Mouse (Mus musculus): Measurements from ENCODE around the gene 9130213A22Rik.

DNA sequence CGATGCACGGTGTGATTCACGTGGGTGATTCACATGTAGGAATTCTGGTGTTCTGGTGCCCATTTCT, 3.3 kb upstream of the 9130213A22Rik start, which contains the start of gene Aloxe3:
- TF ChIP-seq CTCF (IDR thresholded peaks at IDR 0.05; ENCODE audit: borderline replicate concordance, control insufficient read depth, extremely low read depth, insufficient read depth, low read length, poor library complexity) (no peak), POLR2A (IDR thresholded peaks at IDR 0.05; ENCODE audit: control insufficient read depth, extremely low read depth, insufficient read depth, low read length, poor library complexity) (no peak)
